Mouse (Mus musculus): ENCODE data around the gene Hoxb7. TPM values are rescaled to one million over a fixed set of nuclear protein-coding genes. Genes with fewer than 3 reads are reported as not detected.

Gene Hoxb7
- polyA plus RNA-seq, 1 experiment from 2014 or later: 7.1 TPM

DNA sequence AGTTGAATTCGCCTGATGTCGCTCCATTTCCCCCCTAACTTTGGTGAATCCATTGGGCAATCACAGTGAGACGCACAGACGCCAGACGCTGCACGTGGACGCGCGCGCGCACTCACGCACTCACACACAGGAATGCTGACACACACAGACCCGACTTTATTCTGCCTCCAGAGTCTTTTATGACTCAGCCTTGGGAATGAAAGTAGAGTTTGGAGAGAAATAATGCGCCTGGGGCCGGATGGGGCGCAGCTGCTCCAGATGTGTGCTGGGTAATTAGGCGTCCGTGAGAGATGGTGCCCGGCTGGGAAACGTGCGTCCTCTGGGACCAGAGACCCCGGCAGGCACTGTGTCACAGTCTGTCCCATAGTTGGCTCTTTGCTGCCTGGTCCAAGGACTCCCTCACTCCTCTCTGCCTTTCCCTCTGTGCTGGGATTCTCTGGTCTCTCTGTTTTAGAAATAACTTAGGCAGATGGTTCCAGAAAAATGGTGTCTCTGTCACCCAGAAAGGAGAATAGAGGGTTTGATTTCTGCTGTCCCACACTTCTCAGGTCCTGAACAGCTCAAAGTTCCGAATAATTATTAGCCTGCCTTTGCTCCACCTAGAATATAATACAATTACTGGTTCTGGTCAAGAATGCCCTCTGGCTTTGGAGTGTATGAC, 26.0 kb upstream of the Hoxb7 start:
- peaks cover 63% of the 10 kb centered on the region for H3K4me1 ChIP-seq
- no peaks in the 10 kb centered on the region for H3K9me3 ChIP-seq (replicated peaks)
- no peak overlapping the region for H3K27ac ChIP-seq
- H3K4me3 ChIP-seq: peak overlapping the region; percentile 33
- WGBS: 2% methylated on average over 23 of the region's 23 CpGs
- peaks cover 100% of the 10 kb centered on the region for H3K27me3 ChIP-seq (ENCODE audit: low read depth, poor library complexity, severe bottlenecking)
- peak; percentile 71 for DNase-seq (ENCODE audit: low spot score)
- H3K36me3 ChIP-seq: no peaks in the 10 kb centered on the region

DNA sequence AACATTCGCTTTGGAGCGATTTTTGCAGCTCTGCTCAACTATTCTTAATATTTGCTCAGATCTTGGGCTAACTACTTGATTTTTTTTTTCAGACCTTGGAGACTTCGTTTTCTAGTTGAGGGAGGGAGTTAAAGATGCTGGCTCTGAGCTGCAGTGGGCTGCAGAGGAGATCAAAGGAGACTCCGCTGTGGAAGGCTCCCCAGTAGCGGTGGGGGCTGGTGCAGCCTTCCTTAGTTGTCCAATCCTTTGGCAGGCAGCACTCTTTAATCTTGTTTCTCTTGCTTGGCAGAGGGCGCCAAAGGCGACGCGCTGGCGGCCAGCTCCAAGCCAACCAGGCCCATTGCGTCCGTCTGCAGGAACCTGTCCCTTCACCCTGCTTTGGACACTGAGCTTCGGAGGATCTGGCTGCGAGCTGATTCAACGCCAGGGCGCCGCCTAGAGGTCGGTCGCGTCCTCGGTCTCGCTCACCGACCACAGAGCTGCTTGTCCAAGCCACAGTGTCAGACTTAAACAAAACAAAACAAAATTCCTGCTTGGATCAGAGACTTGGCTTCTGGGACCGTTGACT, 25.0 kb upstream of the Hoxb7 start:
- H3K4me1 ChIP-seq: peaks cover 66% of the 10 kb centered on the region
- DNase-seq (ENCODE audit: low spot score): peak; percentile 90
- H3K9me3 ChIP-seq (replicated peaks): no peaks in the 10 kb centered on the region
- peak overlapping the region; percentile 15; the same call in 1 of the 2 replicates for H3K4me3 ChIP-seq
- no peaks in the 10 kb centered on the region for H3K36me3 ChIP-seq
- peaks cover 100% of the 10 kb centered on the region for H3K27me3 ChIP-seq (ENCODE audit: low read depth, poor library complexity, severe bottlenecking)
- no peak overlapping the region for H3K27ac ChIP-seq
- 1% methylated on average over 24 of the region's 24 CpGs for WGBS

DNA sequence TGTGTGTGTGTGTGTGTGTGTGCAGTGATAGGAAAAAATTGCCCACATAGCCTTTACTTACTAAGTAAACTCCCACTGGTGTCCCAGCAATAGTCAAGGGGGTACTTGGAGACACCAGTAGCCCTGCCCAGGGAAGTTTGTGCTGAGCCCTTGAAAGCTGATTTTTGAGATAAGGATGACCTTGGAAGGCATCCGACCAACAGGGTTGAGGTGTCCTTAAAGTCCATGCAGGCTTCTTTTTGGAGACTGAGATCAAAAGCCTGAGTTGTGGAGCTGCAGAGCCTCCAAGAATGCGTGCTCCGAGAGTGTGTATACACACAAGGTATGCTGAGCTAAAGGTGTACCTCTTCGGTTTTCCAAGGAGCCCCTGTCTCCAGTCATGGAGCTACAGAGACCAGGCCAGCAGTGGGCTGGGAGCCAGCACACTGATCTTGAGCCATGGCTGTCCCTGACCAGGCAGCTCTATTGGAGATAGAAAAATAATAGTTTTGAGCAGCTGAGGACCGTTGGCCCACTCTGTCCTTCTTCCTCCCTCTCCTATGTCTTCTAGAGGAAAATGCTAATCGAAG, 24.1 kb upstream of the Hoxb7 start:
- DNase-seq (ENCODE audit: low spot score): peak; percentile 46
- 10% methylated on average over 6 of the region's 6 CpGs for WGBS
- Histone ChIP-seq H3K4me3 (no peak overlapping the region), H3K27me3 (ENCODE audit: low read depth, poor library complexity, severe bottlenecking) (peaks cover 100% of the 10 kb centered on the region), H3K9me3 (replicated peaks) (no peaks in the 10 kb centered on the region), H3K4me1 (peaks cover 64% of the 10 kb centered on the region), H3K36me3 (no peaks in the 10 kb centered on the region), H3K27ac (no peak overlapping the region)

DNA sequence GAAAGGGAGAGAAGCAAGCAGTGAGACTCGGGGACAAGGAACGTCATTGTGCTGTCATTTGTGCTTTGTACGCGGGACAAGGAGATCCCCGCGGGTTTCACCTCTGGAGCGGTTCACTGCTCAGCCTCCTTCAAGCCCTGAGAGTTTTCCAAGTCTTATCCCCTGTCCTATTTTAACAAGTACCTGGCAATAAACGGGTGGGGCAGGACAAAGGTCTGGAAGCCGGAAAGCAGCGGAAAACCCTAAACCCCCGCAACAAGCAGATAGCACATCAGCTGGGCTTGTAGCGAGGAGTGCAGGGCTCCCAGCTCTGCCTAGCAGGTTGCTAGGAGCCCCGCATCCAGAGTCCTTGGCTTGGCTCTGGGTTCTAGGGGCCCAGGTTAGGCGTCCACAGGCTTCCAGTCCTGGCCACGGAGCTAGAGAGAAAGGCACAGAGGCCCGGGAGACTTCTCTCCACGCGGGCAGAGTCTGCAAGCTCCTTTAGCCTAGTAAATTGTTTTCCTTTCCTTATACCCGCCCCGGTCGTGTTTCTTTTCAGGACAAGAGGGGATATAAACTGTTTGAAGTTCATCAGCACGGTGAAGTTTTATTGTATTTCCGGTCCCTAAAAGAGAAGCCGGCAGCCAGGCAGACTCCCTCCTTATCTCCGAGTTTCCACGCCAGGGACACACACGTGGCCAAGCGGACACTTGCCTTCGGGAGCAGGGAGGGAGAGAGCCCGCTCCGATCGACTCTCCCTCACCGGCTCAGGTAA, 22.6 kb upstream of the Hoxb7 start:
- DNase-seq (ENCODE audit: low spot score): no peak
- WGBS: 2% methylated on average over 33 of the region's 33 CpGs
- Histone ChIP-seq H3K4me3 (0 out of 2 replicates have a peak overlapping the region, but pooled peaks have one; percentile 5), H3K27ac (no peak overlapping the region), H3K27me3 (ENCODE audit: low read depth, poor library complexity, severe bottlenecking) (peaks cover 100% of the 10 kb centered on the region), H3K36me3 (no peaks in the 10 kb centered on the region), H3K4me1 (peaks cover 55% of the 10 kb centered on the region), H3K9me3 (replicated peaks) (no peaks in the 10 kb centered on the region)

DNA sequence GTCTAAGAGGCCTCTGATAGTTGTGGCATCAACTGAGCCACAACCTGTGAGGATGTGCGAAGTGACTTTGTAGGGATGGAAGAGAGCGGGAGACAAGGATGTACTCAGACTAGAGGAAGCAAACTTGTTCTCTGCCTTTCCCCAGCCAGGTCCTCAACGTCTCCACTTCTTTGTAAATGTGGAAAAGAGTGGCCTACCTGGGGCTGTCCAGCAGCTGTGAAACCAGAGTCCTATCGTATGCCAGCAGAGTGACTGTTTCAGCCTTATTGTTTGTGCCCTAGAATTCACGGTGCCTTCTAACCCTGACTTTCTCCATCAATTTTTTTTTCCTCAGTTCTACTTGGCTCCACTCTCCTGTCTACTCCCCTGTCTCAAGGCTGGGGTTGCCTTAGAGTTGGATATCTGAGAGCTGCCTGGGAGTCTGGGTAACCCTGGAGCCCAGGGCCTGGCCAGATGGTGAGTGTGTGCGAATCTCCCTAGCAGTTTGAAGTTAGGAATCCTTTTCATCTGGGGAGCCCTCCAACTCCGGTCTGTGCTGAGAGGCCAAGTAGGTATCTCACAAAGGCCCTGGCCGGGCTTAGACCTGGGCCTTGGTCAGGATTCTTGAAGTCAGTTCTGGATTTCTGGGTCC, 21.9 kb upstream of the Hoxb7 start:
- no peaks in the 10 kb centered on the region for H3K36me3 ChIP-seq
- peaks cover 100% of the 10 kb centered on the region for H3K27me3 ChIP-seq (ENCODE audit: low read depth, poor library complexity, severe bottlenecking)
- peak; percentile 61 for DNase-seq (ENCODE audit: low spot score)
- H3K27ac ChIP-seq: no peak overlapping the region
- H3K4me3 ChIP-seq: no peak overlapping the region
- H3K9me3 ChIP-seq (replicated peaks): no peaks in the 10 kb centered on the region
- H3K4me1 ChIP-seq: peaks cover 51% of the 10 kb centered on the region
- 8% methylated on average over 8 of the region's 8 CpGs for WGBS

DNA sequence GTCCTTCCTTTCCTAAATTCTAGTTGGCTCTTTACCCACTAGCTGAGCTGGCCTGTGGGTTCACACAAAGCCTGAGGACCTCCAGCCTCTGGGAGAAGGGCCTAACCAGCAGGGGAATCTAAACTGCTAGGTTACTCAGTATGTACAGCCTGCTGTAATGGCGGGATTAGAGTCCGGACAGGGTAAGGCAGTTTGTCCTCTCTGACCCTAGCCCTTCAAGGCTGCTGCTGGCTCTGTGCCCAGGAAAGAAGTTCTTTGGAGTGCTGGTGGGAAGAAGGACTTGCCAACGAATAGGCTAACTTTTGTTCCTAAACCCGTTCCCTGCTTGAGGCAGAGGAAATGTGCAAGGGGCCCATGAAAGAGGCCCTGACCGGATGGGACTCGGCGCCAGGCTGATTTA, 20.5 kb upstream of the Hoxb7 start:
- peaks cover 52% of the 10 kb centered on the region for H3K4me1 ChIP-seq
- 5% methylated on average over 7 of the region's 7 CpGs for WGBS
- H3K27ac ChIP-seq: peak overlapping the region; percentile 48; the same call in 1 of the 2 replicates
- peak; percentile 49 for DNase-seq (ENCODE audit: low spot score)
- no peaks in the 10 kb centered on the region for H3K9me3 ChIP-seq (replicated peaks)
- H3K27me3 ChIP-seq (ENCODE audit: low read depth, poor library complexity, severe bottlenecking): peaks cover 100% of the 10 kb centered on the region
- no peak overlapping the region for H3K4me3 ChIP-seq
- no peaks in the 10 kb centered on the region for H3K36me3 ChIP-seq

DNA sequence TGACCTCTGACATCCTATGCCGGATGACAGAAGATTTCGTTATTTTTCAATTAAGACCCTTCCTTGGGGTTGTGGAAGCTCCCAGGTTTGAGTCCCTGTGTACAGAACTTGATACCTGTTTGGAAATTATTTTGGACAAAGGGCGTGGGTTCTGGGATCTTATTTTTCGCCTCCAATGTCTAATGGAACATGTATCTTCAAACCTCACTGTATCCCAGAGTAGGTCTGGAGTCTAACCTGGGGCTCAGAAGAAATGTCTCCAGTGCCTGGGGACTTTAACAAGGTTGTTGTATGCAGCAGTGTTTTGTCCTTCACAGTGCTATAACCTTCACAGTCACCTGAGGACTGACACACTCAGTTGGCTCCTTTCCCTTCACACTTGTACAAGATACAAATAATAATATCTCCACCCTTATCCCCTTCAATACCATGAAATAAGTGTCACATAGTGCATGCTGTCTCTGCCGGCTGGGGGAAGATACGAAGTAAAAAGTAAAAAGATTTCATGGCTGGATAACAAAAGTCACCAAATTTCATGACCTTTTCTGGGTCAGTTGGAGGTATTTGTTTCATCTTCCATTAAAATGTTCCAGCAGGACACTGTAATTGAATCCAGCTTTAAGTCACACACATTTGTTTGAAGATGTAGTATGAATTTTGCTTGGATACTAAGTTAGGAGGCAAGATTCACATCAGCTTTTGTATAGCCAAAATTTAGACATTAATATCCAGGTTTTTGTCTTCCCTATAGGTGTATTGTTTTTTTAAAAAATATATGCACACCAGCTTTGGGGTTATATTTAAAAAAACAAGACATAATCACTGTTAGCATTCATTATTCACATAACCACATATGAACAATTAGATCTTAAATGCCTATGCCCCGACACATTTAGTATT, 19.2 kb upstream of the Hoxb7 start:
- Histone ChIP-seq H3K4me1 (peaks cover 57% of the 10 kb centered on the region), H3K27me3 (ENCODE audit: low read depth, poor library complexity, severe bottlenecking) (peaks cover 100% of the 10 kb centered on the region), H3K4me3 (no peak overlapping the region), H3K27ac (no peak overlapping the region), H3K9me3 (replicated peaks) (no peaks in the 10 kb centered on the region), H3K36me3 (no peaks in the 10 kb centered on the region)
- peak; percentile 31 for DNase-seq (ENCODE audit: low spot score)
- 19% methylated on average over 7 of the region's 7 CpGs for WGBS

DNA sequence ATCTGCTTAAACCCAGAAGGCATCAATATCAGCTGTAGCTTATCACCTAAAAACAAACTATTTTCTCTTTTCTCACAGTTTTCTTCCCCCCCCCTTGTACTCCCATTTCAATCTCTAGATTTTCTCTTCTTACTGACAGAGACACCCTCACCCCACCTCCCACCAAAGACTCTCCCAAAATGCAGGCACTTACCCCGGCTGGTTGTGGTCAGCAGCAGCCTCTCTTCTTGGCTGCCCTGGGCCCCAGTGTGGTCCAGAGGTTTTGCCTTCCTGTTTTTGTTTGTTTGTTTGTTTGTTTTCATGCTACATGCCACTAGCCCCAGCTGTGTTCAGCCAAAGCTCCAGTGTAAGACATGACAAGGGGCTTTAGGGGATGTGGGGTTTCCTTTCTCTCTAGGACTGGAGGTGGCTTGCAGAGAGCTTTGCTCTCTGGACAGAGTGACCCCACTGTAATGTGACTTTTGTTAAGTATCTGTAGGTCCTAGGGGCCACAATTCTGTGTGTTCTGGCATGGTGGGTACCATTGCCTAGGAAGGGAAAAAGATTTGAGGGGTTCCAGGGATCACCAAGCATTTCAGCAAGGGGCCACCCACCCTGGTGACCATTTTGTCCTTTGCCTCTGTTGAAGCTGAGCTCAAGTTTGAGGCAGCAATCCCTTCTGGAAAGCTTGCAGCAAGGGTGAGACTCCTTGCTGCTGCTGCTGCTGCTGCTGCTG, 18.2 kb upstream of the Hoxb7 start:
- no peaks in the 10 kb centered on the region for H3K36me3 ChIP-seq
- H3K27me3 ChIP-seq (ENCODE audit: low read depth, poor library complexity, severe bottlenecking): peaks cover 100% of the 10 kb centered on the region
- H3K9me3 ChIP-seq (replicated peaks): no peaks in the 10 kb centered on the region
- no peak overlapping the region for H3K27ac ChIP-seq
- WGBS: 8% methylated on average over 1 of the region's 1 CpGs
- H3K4me3 ChIP-seq: no peak overlapping the region
- H3K4me1 ChIP-seq: peaks cover 66% of the 10 kb centered on the region
- peak; percentile 52 for DNase-seq (ENCODE audit: low spot score)

DNA sequence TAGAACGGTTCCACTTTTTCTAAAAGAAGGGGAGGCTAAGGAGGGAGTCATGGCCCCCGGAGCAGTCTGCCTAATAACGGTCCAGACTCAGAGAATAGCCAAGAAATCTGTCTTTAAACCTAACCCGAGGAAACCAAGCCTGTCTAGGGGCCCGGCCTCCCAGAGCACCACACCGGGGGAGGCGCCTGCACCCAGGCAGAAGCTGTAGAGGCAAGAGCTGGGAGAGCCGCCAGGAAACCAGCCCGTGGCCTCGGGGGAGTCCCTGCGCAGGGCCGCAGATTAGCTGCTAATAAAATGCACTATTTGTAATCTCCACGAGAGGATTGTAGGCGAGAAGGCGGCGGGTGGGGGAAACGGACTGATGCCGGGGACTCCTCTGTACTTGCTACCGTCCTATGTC, 16.6 kb upstream of the Hoxb7 start:
- no peaks in the 10 kb centered on the region for H3K36me3 ChIP-seq
- DNase-seq (ENCODE audit: low spot score): peak; percentile 66
- peak overlapping the region; percentile 50 for H3K4me3 ChIP-seq
- peaks cover 100% of the 10 kb centered on the region for H3K27me3 ChIP-seq (ENCODE audit: low read depth, poor library complexity, severe bottlenecking)
- 1% methylated on average over 19 of the region's 19 CpGs for WGBS
- no peaks in the 10 kb centered on the region for H3K9me3 ChIP-seq (replicated peaks)
- peaks cover 55% of the 10 kb centered on the region for H3K4me1 ChIP-seq
- H3K27ac ChIP-seq: no peak overlapping the region

DNA sequence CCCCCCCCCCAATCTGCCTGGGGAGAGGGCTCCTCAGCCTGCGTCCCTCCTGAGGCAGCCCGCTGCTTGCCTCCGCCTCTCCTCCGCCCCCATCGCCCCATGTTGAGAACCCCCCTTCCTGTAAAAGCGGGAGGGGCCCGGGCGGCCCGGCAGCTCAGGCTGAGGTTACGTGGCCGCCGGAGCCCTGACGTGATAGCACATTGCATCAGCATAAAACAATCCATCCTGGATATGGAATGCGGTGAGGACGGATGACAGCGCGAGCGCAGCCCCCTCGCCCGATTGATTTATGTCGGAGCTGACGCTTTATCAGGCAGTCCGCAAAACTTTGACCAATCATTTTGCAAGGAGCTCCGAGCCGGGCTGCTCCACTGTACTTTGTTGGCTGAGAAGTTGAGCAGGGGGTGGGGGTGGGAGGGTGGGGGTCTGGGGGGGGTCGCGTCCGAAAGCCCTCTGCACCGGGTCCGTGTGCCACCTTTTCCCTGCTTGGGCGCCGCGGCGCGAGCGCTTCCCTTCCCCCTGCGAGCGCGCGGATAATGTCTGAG, 15.4 kb upstream of the Hoxb7 start, which contains the start of gene Hoxb9:
Gene Hoxb9, plus strand, starts transcription at position 462 of the 545 bp plus-strand sequence.
- WGBS: under 1% methylated on average over 40 of the region's 40 CpGs
- Histone ChIP-seq H3K9me3 (replicated peaks) (no peaks in the 10 kb centered on the region), H3K4me3 (peak within 1 kb of the TSS; percentile 50), H3K27ac (peak within 1 kb of the TSS; percentile 76), H3K4me1 (peaks cover 48% of the 10 kb centered on the region), H3K27me3 (ENCODE audit: low read depth, poor library complexity, severe bottlenecking) (peaks cover 100% of the 10 kb centered on the region), H3K36me3 (no peaks in the 10 kb centered on the region)
- DNase-seq (ENCODE audit: low spot score): peak; percentile 67

DNA sequence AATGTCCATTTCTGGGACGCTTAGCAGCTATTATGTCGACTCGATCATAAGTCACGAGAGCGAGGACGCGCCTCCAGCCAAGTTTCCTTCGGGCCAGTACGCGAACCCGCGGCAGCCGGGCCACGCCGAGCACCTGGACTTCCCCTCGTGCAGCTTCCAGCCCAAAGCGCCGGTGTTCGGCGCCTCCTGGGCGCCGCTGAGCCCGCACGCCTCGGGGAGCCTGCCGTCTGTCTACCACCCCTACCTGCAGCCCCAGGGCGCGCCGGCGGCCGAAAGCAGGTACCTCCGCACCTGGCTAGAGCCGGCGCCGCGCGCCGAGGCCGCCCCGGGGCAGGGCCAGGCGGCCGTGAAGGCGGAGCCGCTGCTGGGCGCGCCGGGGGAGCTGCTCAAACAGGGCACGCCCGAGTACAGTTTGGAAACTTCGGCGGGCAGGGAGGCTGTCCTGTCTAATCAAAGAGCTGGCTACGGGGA, 14.8 kb upstream of the Hoxb7 start:
- no peak for DNase-seq (ENCODE audit: low spot score)
- Histone ChIP-seq H3K27ac (peak overlapping the region; percentile 76), H3K27me3 (ENCODE audit: low read depth, poor library complexity, severe bottlenecking) (peaks cover 100% of the 10 kb centered on the region), H3K4me3 (peak overlapping the region; percentile 50), H3K36me3 (no peaks in the 10 kb centered on the region), H3K4me1 (peaks cover 44% of the 10 kb centered on the region), H3K9me3 (replicated peaks) (no peaks in the 10 kb centered on the region)
- WGBS: under 1% methylated on average over 52 of the region's 52 CpGs
